Comparison of ENCODE assay signal across 7 mouse cellular contexts in genomic region chr12:100528246-100528645, GRCm38 (mm10). TPM values are rescaled to one million over a fixed set of nuclear protein-coding genes. Genes with fewer than 3 reads are reported as not detected.
DNase-seq lines count a peak whose midpoint lies in the region; ATAC-seq and TF ChIP-seq lines count a peak whose summit lies in the region.

No protein-coding gene starts in this region.

- no peak for TF ChIP-seq POLR2A in olfactory bulb, adult 2 months (IDR thresholded peaks at IDR 0.05; ENCODE audit: insufficient read depth, low read depth, low read length)

- no peak overlapping the region for H3K9ac ChIP-seq in embryonic facial prominence, embryonic 14.5 days (ENCODE audit: low read depth, low read length)
- H3K9ac ChIP-seq in hindbrain, postnatal 0 days (replicated peaks; ENCODE audit: low read length) = no peak overlapping the region; the same call in 1 of the 2 replicates

- 49% methylated on average over 3 of the region's 3 CpGs for WGBS in embryonic facial prominence, embryonic 14.5 days
- WGBS in hindbrain, postnatal 0 days = 43% methylated on average over 3 of the region's 3 CpGs
- WGBS in olfactory bulb, adult 2 months = 78% methylated on average over 3 of the region's 3 CpGs

- H3K4me3 ChIP-seq in megakaryocyte, embryonic 14.5 days (replicated peaks) = peak overlapping the region; percentile 80
- no peak overlapping the region for H3K4me3 ChIP-seq in embryonic facial prominence, embryonic 14.5 days (ENCODE audit: low read depth, low read length)
- H3K4me3 ChIP-seq in hindbrain, postnatal 0 days (ENCODE audit: low read length) = no peak overlapping the region
- no peak overlapping the region for H3K4me3 ChIP-seq in olfactory bulb, adult 2 months (ENCODE audit: insufficient read depth, low read depth, low read length)

- H3K27ac ChIP-seq in embryonic facial prominence, embryonic 14.5 days (replicated peaks; ENCODE audit: low read depth, low read length) = 0 out of 2 replicates have a peak overlapping the region, but pooled peaks have one; percentile 11
- H3K27ac ChIP-seq in hindbrain, postnatal 0 days = peak overlapping the region; percentile 51; the same call in 1 of the 2 replicates
- 0 out of 2 replicates have a peak overlapping the region, but pooled peaks have one; percentile 24 for H3K27ac ChIP-seq in olfactory bulb, adult 2 months (ENCODE audit: insufficient read depth, low read depth, low read length)

- H3K36me3 ChIP-seq in megakaryocyte, embryonic 14.5 days (replicated peaks; ENCODE audit: low read length) = peaks cover 18% of the 10 kb centered on the region
- H3K36me3 ChIP-seq in embryonic facial prominence, embryonic 14.5 days (ENCODE audit: control insufficient read depth, insufficient read depth, low read length) = no peaks in the 10 kb centered on the region
- H3K36me3 ChIP-seq in hindbrain, postnatal 0 days (ENCODE audit: insufficient read depth, low read length) = no peaks in the 10 kb centered on the region

- H3K9me3 ChIP-seq in megakaryocyte, embryonic 14.5 days = peaks cover 14% of the 10 kb centered on the region
- H3K9me3 ChIP-seq in embryonic facial prominence, embryonic 14.5 days (ENCODE audit: control insufficient read depth, low read length) = no peaks in the 10 kb centered on the region
- H3K9me3 ChIP-seq in hindbrain, postnatal 0 days (ENCODE audit: low read length) = no peaks in the 10 kb centered on the region

- TF ChIP-seq CTCF in hindbrain, postnatal 0 days (IDR thresholded peaks at IDR 0.05; ENCODE audit: low read depth) = no peak
- TF ChIP-seq CTCF in olfactory bulb, adult 2 months (IDR thresholded peaks at IDR 0.05; ENCODE audit: insufficient read depth, low read depth, low read length) = no peak

- ATAC-seq in megakaryocyte, adult 5-6 weeks (ENCODE audit: poor library complexity, severe bottlenecking) = no peak
- no peak for ATAC-seq in embryonic facial prominence, embryonic 14.5 days (ENCODE audit: low read depth)
- no peak for ATAC-seq in hindbrain, postnatal 0 days

- peaks cover 85% of the 10 kb centered on the region for H3K4me1 ChIP-seq in megakaryocyte, embryonic 14.5 days
- peaks cover 8% of the 10 kb centered on the region; the same call in 1 of the 2 replicates for H3K4me1 ChIP-seq in embryonic facial prominence, embryonic 14.5 days (ENCODE audit: control insufficient read depth, insufficient read depth, low read length)
- no peaks in the 10 kb centered on the region for H3K4me1 ChIP-seq in hindbrain, postnatal 0 days (ENCODE audit: insufficient read depth, low read length)
- peaks cover 21% of the 10 kb centered on the region for H3K4me1 ChIP-seq in olfactory bulb, adult 2 months (ENCODE audit: control insufficient read depth, insufficient read depth, low read length)

- H3K27me3 ChIP-seq in megakaryocyte, embryonic 14.5 days (replicated peaks) = no peaks in the 10 kb centered on the region
- H3K27me3 ChIP-seq in embryonic facial prominence, embryonic 14.5 days (replicated peaks; ENCODE audit: control insufficient read depth, insufficient read depth, low read length) = no peaks in the 10 kb centered on the region
- no peaks in the 10 kb centered on the region for H3K27me3 ChIP-seq in hindbrain, postnatal 0 days (ENCODE audit: insufficient read depth, low read length)

- no peak for DNase-seq in embryonic facial prominence, embryonic 14.5 days (ENCODE audit: low spot score)
- no peak for DNase-seq in hindbrain, postnatal 0 days (ENCODE audit: low spot score)
- DNase-seq in lung, postnatal 14 days = no peak
- no peak for DNase-seq in left cerebral cortex, adult 8-10 months (ENCODE audit: low spot score in 2 of 2)

- H3K4me2 ChIP-seq in embryonic facial prominence, embryonic 14.5 days (ENCODE audit: low read depth, low read length) = peak overlapping the region; percentile 45
- H3K4me2 ChIP-seq in hindbrain, postnatal 0 days (ENCODE audit: low read depth, low read length) = peak overlapping the region; percentile 52

RNA-seq across cellular contexts. Expression of gene Ttc7b, which starts 7.6 kb away (rescaled TPM):
- 170 and 237 TPM in 2 replicates for polyA plus RNA-seq in megakaryocyte, embryonic 14.5 days (2012; ENCODE audit: insufficient read depth, low replicate concordance)
- total RNA-seq in megakaryocyte, adult 5-6 weeks (2015) = 26.2 and 28.9 TPM in 2 replicates
- 14.4 and 16.9 TPM in 2 replicates for total RNA-seq in megakaryocyte, adult 5-6 weeks (2017)
- 6.6 and 6.7 TPM in 2 replicates for polyA plus RNA-seq in embryonic facial prominence, embryonic 14.5 days (2014; fragmentation: Nextera tagmentation; extraction: Ambion mirVana)
- 45.6 and 51.2 TPM in 2 replicates for total RNA-seq in hindbrain, postnatal 0 days (2014; rRNA removed)
- polyA plus RNA-seq in hindbrain, postnatal 0 days (2015; fragmentation: Nextera tagmentation; extraction: Ambion mirVana) = 8.3 and 8.6 TPM in 2 replicates
- not detected in 2 replicates for polyA plus RNA-seq in olfactory bulb, adult 2 months (2012; ENCODE audit: insufficient read depth, insufficient read length, low replicate concordance, missing spikeins)
- 100 to 1,000 TPM; 197 to 225 (median 213) TPM for total RNA-seq in left cerebral cortex, adult 8-10 months (2022)

Comparison
In these comparisons a context has a peak if more than half of its experiments do, and no peak if none do; other contexts are left out.
1. RNA of gene Ttc7b, which starts 7.6 kb away (polyA plus RNA-seq): 170 to 237 TPM in megakaryocyte, embryonic 14.5 days; 8.3 to 8.6 TPM in hindbrain, postnatal 0 days, 6.6 to 6.7 TPM in embryonic facial prominence, embryonic 14.5 days and not detected in olfactory bulb, adult 2 months; every median in the first group is over 10 times any median in the second.
2. Peak in every context shown above with its lines, with median percentiles within 50 percentile points of each other: H3K27ac ChIP-seq.